Mouse (Mus musculus): ENCODE measurements around the gene Gm26920.

DNA sequence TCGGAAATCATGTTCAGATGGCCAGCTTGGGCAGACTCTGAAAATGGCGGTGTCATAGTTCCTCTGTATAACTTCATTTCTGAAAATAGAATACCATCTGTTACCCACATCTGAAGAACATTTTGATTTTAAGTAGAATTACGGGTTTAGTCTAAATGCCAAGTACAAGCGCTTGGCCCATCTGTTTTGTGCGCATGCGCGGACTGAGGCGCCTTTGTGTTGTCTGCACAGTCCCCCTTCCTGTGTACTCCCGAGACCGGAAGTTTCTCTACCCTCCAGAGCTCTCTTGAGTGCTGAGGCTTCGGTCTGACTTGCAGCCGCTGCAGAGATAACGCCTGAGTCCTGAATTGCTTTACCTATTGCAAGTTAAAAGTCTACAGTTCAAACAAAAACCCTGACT is 9.1 kb upstream of the Gm26920 start:
- no peak for TF ChIP-seq CTCF (IDR thresholded peaks at IDR 0.05; ENCODE audit: low read depth)
- TF ChIP-seq EP300 (IDR thresholded peaks at IDR 0.05; ENCODE audit: low read depth) = no peak
